ENCODE assay signal across 22 mouse cellular contexts in the genomic region with DNA sequence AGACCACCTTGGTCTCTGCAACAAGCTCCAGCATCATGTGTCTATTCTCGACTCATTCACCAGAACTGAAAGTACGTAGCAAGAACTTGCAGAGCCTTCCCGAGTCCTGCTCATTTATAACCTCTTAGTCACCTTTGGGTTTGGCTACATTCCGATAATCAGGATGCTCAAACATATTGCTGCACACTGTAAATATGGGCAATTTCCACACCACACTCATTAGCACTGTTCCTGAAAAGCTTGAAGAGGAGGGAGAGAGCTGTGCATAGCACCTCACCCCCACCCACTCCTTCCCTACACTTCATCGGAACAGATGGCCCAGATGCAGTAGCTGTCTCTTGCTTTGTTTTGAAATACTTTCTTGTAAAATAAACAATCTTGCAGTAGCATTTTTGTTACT.
DNase-seq lines count a peak whose midpoint lies in the region; ATAC-seq and TF ChIP-seq lines count a peak whose summit lies in the region.
"Had no signal": no experiment of that assay in that cellular context is flagged by ENCODE, and none has a peak within 500 bp of the region (broad histone marks: within the 10 kb centered on the region; RNA-seq: fewer than 3 reads in every experiment).

No protein-coding gene starts in this region.

- no peaks in the 10 kb centered on the region for H3K36me3 ChIP-seq in CH12.LX (replicated peaks in 1 of 2; ENCODE audit: control insufficient read depth in 1 of 2, insufficient read depth in 1 of 2, low read length in 1 of 2)
- no peaks in the 10 kb centered on the region for H3K36me3 ChIP-seq in hindbrain, embryonic 12.5 days
- H3K36me3 ChIP-seq: embryonic facial prominence, embryonic 15.5 days; G1E; hindbrain, embryonic 15.5 days; liver, embryonic 12.5 days; midbrain, embryonic 13.5 days; neural tube, embryonic 15.5 days had no signal

- H3K27ac ChIP-seq in layer of hippocampus, adult 2 months: no peak overlapping the region
- no peak overlapping the region for H3K27ac ChIP-seq in CH12.LX (ENCODE audit: insufficient read depth, low read depth)
- H3K27ac ChIP-seq in hindbrain, embryonic 12.5 days: no peak overlapping the region
- H3K27ac ChIP-seq: embryonic facial prominence, embryonic 15.5 days; hindbrain, embryonic 15.5 days; liver, embryonic 12.5 days; midbrain, embryonic 13.5 days; neural tube, embryonic 15.5 days had no signal

- no peak for TF ChIP-seq POLR2A in CH12.LX (IDR thresholded peaks at IDR 0.05; ENCODE audit: low read depth, low read length)

- H3K4me1 ChIP-seq in CH12.LX (ENCODE audit: control insufficient read depth in 1 of 2, insufficient read depth in 2 of 2): peaks cover 0 to 4% of the 10 kb centered on the region in 2 experiments; a peak in 1 of 4 replicates
- H3K4me1 ChIP-seq in hindbrain, embryonic 12.5 days: no peaks in the 10 kb centered on the region
- H3K4me1 ChIP-seq: embryonic facial prominence, embryonic 15.5 days; hindbrain, embryonic 15.5 days; liver, embryonic 12.5 days; midbrain, embryonic 13.5 days; neural tube, embryonic 15.5 days had no signal

- TF ChIP-seq RAD21 in CH12.LX (IDR thresholded peaks at IDR 0.05; ENCODE audit: low read depth, low read length): no peak

- DNase-seq in layer of hippocampus, adult 2 months (ENCODE audit: low spot score in 2 of 2): peak; percentile 16 to 17
- no peak for DNase-seq in layer of hippocampus, adult 9-10 months (ENCODE audit: low spot score)
- DNase-seq in CH12.LX (ENCODE audit: extremely low read depth): no peak
- peak; percentile 88 for DNase-seq in brain, adult 2 months (ENCODE audit: low read depth, low spot score)
- peak; percentile 43 to 51 for DNase-seq in left cerebral cortex, postnatal 14 days (ENCODE audit: low spot score in 2 of 2)
- DNase-seq in urinary bladder, postnatal 36 days (ENCODE audit: low spot score in 2 of 2): no peak
- DNase-seq: cerebellum, postnatal 10 days; embryo, embryonic 11 days; heart, postnatal 14 days; lung, embryonic 14.5 days; spleen, adult 18-20 months; thymus, postnatal 14 days had no signal

- H3K9ac ChIP-seq in CH12.LX (ENCODE audit: insufficient read depth, low read depth): no peak overlapping the region
- no peak overlapping the region for H3K9ac ChIP-seq in hindbrain, embryonic 12.5 days
- H3K9ac ChIP-seq: embryonic facial prominence, embryonic 15.5 days; hindbrain, embryonic 15.5 days; liver, embryonic 12.5 days; lung, embryonic 14.5 days; midbrain, embryonic 13.5 days; neural tube, embryonic 15.5 days had no signal

- TF ChIP-seq EP300 in CH12.LX (IDR thresholded peaks at IDR 0.05; ENCODE audit: low read length): no peak

- in situ Hi-C loops in CH12.LX (cut with MboI; ENCODE audit: low pct_ligation_motif_present, low pct_unique_long_range_greater_than_20kb, low sequenced_read_pairs): no loop called here

- H3K79me2 ChIP-seq in CH12.LX (replicated peaks; ENCODE audit: control insufficient read depth, extremely low read depth, insufficient read depth, poor library complexity, severe bottlenecking): no peaks in the 10 kb centered on the region

- ATAC-seq in hindbrain, embryonic 12.5 days (ENCODE audit: low FRiP score): no peak
- ATAC-seq: intestine, embryonic 16.5 days; liver, embryonic 12.5 days; midbrain, embryonic 13.5 days had no signal

- dilution Hi-C loops in CH12.LX (cut with MboI; ENCODE audit: extremely low pct_ligation_motif_present, extremely low pct_unique_long_range_greater_than_20kb, low sequenced_read_pairs): no loop called here

- no peak for TF ChIP-seq CTCF in layer of hippocampus, adult 2 months (conservative IDR thresholded peaks at IDR 0.05)
- TF ChIP-seq CTCF in CH12.LX (conservative IDR thresholded peaks at IDR 0.05 in 1 of 2, IDR thresholded peaks at IDR 0.05 in 1 of 2; ENCODE audit: low read depth in 2 of 2, low read length in 2 of 2): no peak

- H3K27me3 ChIP-seq in CH12.LX (replicated peaks): no peaks in the 10 kb centered on the region
- H3K27me3 ChIP-seq in hindbrain, embryonic 12.5 days: no peaks in the 10 kb centered on the region
- H3K27me3 ChIP-seq: embryonic facial prominence, embryonic 15.5 days; hindbrain, embryonic 15.5 days; liver, embryonic 12.5 days; midbrain, embryonic 13.5 days; neural tube, embryonic 15.5 days had no signal

- H3K9me3 ChIP-seq in CH12.LX (replicated peaks; ENCODE audit: low read length): no peaks in the 10 kb centered on the region
- H3K9me3 ChIP-seq in hindbrain, embryonic 12.5 days (replicated peaks): no peaks in the 10 kb centered on the region
- H3K9me3 ChIP-seq: embryonic facial prominence, embryonic 15.5 days; G1E; hindbrain, embryonic 15.5 days; liver, embryonic 12.5 days; midbrain, embryonic 13.5 days; neural tube, embryonic 15.5 days had no signal

- no peak overlapping the region for H3K4me3 ChIP-seq in layer of hippocampus, adult 2 months
- no peak overlapping the region for H3K4me3 ChIP-seq in CH12.LX (replicated peaks in 1 of 3; ENCODE audit: low read depth in 2 of 3, low read length in 2 of 3, poor library complexity in 1 of 3)
- no peak overlapping the region for H3K4me3 ChIP-seq in hindbrain, embryonic 12.5 days
- H3K4me3 ChIP-seq: embryonic facial prominence, embryonic 15.5 days; hindbrain, embryonic 15.5 days; liver, embryonic 12.5 days; midbrain, embryonic 13.5 days; myocyte; neural tube, embryonic 15.5 days had no signal

- H3K4me2 ChIP-seq in CH12.LX (ENCODE audit: insufficient read depth, low read depth, poor library complexity, severe bottlenecking): peak overlapping the region; percentile 7; the same call in 1 of the 2 replicates
- H3K4me2 ChIP-seq in hindbrain, embryonic 12.5 days (replicated peaks): no peak overlapping the region
- H3K4me2 ChIP-seq: embryonic facial prominence, embryonic 15.5 days; heart, embryonic 11.5 days; hindbrain, embryonic 15.5 days; liver, embryonic 12.5 days; lung, embryonic 14.5 days; midbrain, embryonic 13.5 days; neural tube, embryonic 15.5 days had no signal

- intact Hi-C loops in left cerebral cortex, postnatal 14 days (cut with DNase I): no loop called here

- WGBS in hindbrain, embryonic 12.5 days: 89% methylated on average over 5 of the region's 5 CpGs

TF ChIP-seq in CH12.LX, 34 proteins besides CTCF, POLR2A, EP300 and RAD21:
- TF ChIP-seq TBP (conservative IDR thresholded peaks at IDR 0.05; ENCODE audit: low read depth, low read length): no peak
- no peak for TF ChIP-seq HCFC1 (IDR thresholded peaks at IDR 0.05; ENCODE audit: low read depth, low read length)
- no peak for TF ChIP-seq GABPA (IDR thresholded peaks at IDR 0.05; ENCODE audit: insufficient replicate concordance, low read depth, low read length)
- TF ChIP-seq USF2 (conservative IDR thresholded peaks at IDR 0.05; ENCODE audit: low read depth, low read length): no peak
- TF ChIP-seq JUN (IDR thresholded peaks at IDR 0.05; ENCODE audit: insufficient read depth, low read depth, low read length): no peak
- TF ChIP-seq E2F4 (IDR thresholded peaks at IDR 0.05; ENCODE audit: insufficient replicate concordance, low read depth, low read length): no peak
- TF ChIP-seq PAX5 (IDR thresholded peaks at IDR 0.05; ENCODE audit: low read length): no peak
- no peak for TF ChIP-seq NRF1 (IDR thresholded peaks at IDR 0.05; ENCODE audit: low read depth, low read length)
- TF ChIP-seq ZMIZ1 (IDR thresholded peaks at IDR 0.05; ENCODE audit: low read depth, low read length): no peak
- no peak for TF ChIP-seq USF1 (IDR thresholded peaks at IDR 0.05; ENCODE audit: low read depth, low read length)
- no peak for TF ChIP-seq IRF4 (IDR thresholded peaks at IDR 0.05; ENCODE audit: low read depth, low read length)
- no peak for TF ChIP-seq MAZ (IDR thresholded peaks at IDR 0.05; ENCODE audit: low read depth, low read length)
- TF ChIP-seq CHD1 (IDR thresholded peaks at IDR 0.05; ENCODE audit: low read depth, low read length): no peak
- no peak for TF ChIP-seq TCF12 (IDR thresholded peaks at IDR 0.05; ENCODE audit: low read depth, low read length)
- TF ChIP-seq MAX (IDR thresholded peaks at IDR 0.05; ENCODE audit: low read length): no peak
- no peak for TF ChIP-seq KAT2A (IDR thresholded peaks at IDR 0.05; ENCODE audit: insufficient replicate concordance, low read length)
- no peak for TF ChIP-seq UBTF (IDR thresholded peaks at IDR 0.05; ENCODE audit: low read depth, low read length)
- TF ChIP-seq RCOR1 (conservative IDR thresholded peaks at IDR 0.05; ENCODE audit: low read depth, low read length): no peak
- TF ChIP-seq POLR2AphosphoS2 (IDR thresholded peaks at IDR 0.05; ENCODE audit: low read depth, low read length): no peak

Comparison
In these comparisons a context has a peak if more than half of its experiments do, and no peak if none do; other contexts are left out.
1. DNase-seq: peak in layer of hippocampus, adult 2 months (2 of 2), brain, adult 2 months (single experiment) and left cerebral cortex, postnatal 14 days (2 of 2); none in layer of hippocampus, adult 9-10 months (single experiment), CH12.LX (single experiment) and urinary bladder, postnatal 36 days (0 of 2).